Mouse (Mus musculus): Measurements from ENCODE around the gene Msrb3.

Gene Msrb3

GRCm38 (mm10) chr10:120895899-120896289, 3.0 kb downstream of the Msrb3 start:
- DNase-seq, result no peak

DNA sequence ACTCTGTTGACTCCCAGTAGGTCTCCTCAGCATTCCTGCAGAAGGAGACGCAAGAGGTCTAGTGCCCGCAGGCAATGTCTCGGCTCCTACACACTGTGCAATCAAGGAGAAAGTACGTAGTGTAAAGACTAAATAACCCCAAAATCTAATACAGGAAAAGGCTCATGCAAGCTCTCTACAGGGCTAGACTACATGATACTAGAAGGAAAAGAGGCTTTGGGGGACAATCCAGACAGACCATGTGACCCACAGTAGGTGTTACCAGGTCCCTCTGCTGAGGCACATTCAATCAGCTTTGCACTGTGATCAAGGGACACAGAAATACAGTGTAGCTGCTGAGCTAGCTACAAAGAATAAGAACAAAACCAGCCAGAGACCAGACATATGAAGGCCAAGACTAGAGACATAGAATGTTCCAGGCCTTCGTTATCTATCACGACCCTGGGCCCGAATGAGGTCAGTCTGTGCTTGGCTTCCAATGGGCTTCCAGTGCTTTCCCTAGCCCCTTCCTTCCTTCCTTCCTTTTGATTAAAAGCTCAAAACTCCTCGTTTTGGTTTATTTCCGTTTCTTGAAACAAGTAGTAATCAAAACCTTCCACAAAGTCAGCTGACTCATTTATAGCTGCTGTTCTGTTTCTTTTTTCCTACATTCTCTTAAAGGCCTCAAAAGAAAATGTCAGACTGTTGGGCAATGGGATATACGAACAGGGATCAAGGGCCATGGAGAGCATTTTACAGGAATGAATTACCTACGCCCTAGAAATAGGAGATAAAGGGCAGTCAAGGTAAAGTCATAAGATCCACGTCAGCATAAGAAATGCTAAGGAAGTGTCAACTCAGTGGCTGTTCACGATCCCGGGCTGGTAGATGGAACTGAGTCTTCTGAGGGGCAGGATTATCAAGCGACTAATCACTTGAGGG, 3.7 kb downstream of the Msrb3 start:
- DNase-seq, result no peak

GRCm38 (mm10) chr10:120893938-120894337, 5.0 kb downstream of the Msrb3 start:
- DNase-seq, result no peak

GRCm38 (mm10) chr10:120891131-120891530, 7.8 kb downstream of the Msrb3 start:
- no peak for DNase-seq

DNA sequence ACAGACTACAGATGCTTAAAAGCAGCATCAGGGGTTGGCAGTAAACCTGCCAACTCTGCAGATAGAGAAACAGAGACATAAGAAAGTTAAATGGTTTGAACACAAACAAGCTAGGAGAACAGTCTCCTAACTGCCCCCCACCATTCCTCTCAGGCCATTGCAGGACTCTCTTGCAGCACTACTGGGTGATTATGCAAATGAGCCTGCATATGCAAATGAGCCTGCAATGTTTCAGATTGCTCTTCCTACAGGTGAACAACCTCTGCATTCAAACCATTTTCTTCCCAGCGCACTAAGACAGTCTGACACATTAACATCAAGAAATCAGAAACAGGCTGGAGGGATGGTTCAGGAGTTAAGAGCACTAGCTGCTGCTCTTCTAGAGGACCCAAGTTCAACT, 8.3 kb downstream of the Msrb3 start:
- DNase-seq, result no peak

DNA sequence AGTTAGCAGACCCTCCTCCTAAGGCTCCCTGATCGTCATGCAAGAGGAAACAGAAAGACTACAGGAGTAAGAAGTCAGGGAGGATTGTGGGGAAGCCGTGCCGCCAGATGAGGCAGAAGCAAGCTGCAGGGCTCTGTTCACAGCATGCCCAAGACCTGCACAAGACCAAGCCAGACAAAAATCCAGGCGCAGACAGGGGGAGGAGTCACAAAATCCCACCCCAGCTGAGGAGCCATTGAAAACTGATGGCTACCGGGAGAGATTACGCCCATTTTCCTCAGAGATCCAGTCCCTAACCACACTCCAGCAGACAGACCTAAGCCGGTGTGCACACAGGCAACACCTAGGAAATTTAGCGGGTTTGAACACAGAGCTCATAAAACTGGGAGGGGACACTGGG, 10.4 kb downstream of the Msrb3 start:
- no peak for DNase-seq

GRCm38 (mm10) chr10:120884220-120884619, 14.7 kb downstream of the Msrb3 start:
- no peak for DNase-seq

GRCm38 (mm10) chr10:120883732-120884131, 15.2 kb downstream of the Msrb3 start:
- no peak for DNase-seq

DNA sequence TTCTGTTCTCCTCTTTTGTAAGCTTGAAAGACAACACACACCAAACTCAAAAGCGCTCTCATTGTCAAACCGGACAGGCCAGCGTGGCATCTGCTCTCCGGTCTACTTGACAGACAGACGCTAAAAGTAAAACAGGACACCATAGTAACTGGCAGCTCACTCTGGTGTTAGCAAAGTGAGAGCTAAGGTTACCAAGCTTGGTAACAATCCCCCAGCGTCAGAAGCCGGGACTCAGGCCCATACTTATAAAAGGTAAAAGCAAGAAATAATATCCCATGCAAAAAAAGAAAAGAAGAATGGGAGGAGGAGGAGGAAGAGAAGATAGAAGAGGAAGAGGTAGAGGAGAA, 15.9 kb downstream of the Msrb3 start:
- no peak for DNase-seq

DNA sequence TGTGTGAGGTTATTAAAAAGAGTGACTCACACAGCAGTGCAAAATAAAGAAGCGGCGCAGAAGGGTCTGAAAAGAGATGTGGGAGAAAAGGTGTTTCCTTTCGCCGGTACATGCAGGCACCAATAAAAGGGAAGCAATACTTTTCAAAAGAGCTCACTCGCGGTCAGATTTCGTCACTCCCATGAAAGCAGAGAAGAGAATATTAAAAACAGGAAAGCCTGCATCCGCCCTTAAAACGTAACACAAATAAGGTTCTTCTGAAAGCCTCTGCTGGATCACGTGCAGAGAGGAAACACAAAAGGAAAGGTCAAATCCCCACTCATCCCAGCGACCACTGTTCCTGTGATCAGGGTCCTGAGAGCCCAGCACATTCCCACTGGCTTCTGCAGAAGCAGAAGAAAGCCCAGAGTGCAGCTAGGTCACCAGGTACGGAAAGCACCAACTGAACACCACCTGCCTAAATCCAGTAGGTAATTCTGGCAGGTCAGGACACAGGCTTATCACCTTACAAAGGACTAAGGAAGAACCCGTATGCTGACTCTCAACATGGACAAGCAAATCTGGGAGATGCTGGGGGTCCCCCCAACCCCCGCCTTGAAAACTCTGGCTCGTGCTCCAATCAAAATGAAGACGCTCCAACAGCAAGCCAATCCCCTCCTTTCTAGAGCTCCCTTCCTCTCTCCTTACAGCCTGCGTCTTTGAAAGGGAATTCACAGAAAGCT, 16.4 kb downstream of the Msrb3 start:
- no peak for DNase-seq

GRCm38 (mm10) chr10:120876549-120877270, 22.2 kb downstream of the Msrb3 start:
- no peak for DNase-seq

DNA sequence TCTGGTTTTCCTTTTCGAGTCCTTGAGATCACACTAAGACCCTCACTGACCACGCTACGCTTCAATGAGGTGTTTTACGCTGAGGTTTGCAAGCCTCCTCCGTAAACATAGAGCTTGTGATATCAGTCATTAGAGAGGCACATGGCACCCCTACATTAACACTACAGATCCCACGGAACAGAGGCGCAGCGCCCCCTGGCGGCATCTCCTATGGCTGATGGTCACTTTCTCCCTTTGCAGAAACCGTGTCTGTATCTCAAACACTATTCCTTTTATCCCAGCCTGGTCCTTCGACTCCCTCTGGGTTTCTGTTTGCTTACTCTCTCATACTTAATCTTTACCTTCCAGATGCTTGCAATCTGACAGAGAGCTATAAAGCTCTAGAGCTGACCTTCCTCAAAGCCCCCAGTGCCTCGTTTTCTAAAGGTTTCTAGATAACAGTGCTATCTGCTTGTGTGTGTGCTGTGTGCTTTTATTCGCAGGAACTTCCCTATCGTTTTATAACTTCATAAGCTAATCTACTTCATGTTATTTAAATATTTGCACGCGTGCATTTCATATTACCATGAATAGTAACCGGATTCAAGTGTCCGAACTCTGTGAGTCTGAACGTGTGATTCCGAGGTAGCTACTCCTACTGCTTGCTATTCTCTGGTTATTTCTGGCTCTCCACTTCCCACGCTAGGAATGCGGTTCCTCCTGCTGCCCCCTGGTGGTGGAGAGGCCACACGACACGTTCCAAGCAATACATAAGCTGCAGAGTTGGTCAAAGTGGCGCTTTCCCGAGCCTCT, 23.0 kb downstream of the Msrb3 start:
- peak; percentile 66 for DNase-seq

- DNase-seq, result no peak
Observed at GRCm38 (mm10) chr10:120874261-120874660, 24.6 kb downstream of the Msrb3 start.

- DNase-seq, result no peak
Observed at GRCm38 (mm10) chr10:120873646-120874201, 25.2 kb downstream of the Msrb3 start.

- DNase-seq, result peak; percentile 29
Observed at GRCm38 (mm10) chr10:120872483-120872862, 26.4 kb downstream of the Msrb3 start.

GRCm38 (mm10) chr10:120871630-120872482, 27.0 kb downstream of the Msrb3 start:
- DNase-seq, result no peak

- no peak for DNase-seq
Observed at GRCm38 (mm10) chr10:120871096-120871495, 27.8 kb downstream of the Msrb3 start.

DNA sequence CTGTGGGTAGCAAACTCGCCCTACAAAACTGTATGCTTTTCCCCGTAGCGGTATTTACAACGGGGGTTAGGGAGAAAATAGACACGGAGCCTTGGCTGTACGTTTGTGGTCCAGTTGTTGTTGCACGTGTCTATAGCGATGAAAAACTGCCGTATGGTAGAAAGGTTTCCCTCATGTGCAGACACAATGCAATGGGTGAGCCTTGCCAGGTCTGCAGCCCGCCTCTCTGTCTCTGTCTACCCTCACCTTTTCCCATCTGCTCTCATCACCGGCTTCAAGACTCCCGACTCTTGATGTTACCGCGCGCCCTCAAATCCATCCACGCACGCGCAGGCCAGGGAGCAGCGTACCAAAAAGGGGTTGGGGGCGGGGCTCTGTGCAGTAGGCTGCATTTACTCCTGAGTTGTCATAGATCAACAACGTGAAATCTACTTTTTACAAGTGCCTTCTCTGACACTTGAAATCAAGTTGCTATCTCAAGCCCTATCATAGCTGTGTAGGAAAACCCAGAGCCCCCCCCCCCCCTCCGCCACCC, 29.6 kb downstream of the Msrb3 start:
- DNase-seq, result no peak

DNA sequence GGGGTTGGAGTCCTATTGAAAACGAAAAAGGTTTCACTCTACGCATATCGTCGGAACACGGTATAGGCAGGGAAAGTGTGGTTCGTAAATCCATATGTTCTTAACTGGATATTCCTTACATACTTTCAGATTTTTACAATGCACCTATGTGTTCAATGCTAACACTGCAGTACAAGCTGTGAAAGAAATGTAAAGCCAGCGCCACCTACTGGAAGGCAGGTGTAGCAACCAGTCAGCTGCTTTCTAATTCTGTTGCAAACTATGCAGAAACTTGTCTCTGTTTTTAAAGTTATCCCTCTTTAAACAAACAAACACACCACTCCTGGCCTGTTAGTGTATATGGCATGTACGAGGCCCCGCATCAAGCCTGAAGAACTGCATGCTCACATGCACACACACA, 34.5 kb downstream of the Msrb3 start:
- peak; percentile 23 for DNase-seq

GRCm38 (mm10) chr10:120861674-120862073, 37.2 kb downstream of the Msrb3 start:
- no peak for DNase-seq

GRCm38 (mm10) chr10:120861194-120861593, 37.7 kb downstream of the Msrb3 start:
- DNase-seq, result no peak
